Mouse (Mus musculus) urinary bladder, adult 18-20 months (tissue): Measurements from ENCODE around the gene Hgfac.
A peak's percentile ranks its signal among the peaks of the same experiment; 100 is the strongest.

Source experiments
- DNase-seq, 2 experiments: peaks; one replicate each; pipeline ENCODE4 v3.0.0; 2022; ENCODE audit warnings: low spot score in 2 of 2, mixed read lengths in 2 of 2

The Hgfac gene

GRCm38 (mm10) chr5:35041268-35041829 is at the start of gene Hgfac:
TSS of gene Hgfac (plus strand) at chr5:35041509.
- DNase-seq = peak; percentile 58 to 62

GRCm38 (mm10) chr5:34998754-34999153 is 42.6 kb upstream of the Hgfac start:
- peak in 1 of 2 experiments; percentile 46 for DNase-seq

GRCm38 (mm10) chr5:34999281-34999680 is 42.0 kb upstream of the Hgfac start:
- DNase-seq = peak; percentile 54 to 69

- no peak for DNase-seq
Observed at GRCm38 (mm10) chr5:35000323-35000722, 41.0 kb upstream of the Hgfac start.

GRCm38 (mm10) chr5:35001144-35001543 is 40.2 kb upstream of the Hgfac start:
- DNase-seq = no peak

GRCm38 (mm10) chr5:35003611-35004162 is 37.6 kb upstream of the Hgfac start:
- DNase-seq = no peak

- DNase-seq = no peak
Observed at GRCm38 (mm10) chr5:35004769-35005168, 36.5 kb upstream of the Hgfac start.

GRCm38 (mm10) chr5:35005659-35006058 is 35.6 kb upstream of the Hgfac start:
- DNase-seq = no peak

- no peak for DNase-seq
Observed at GRCm38 (mm10) chr5:35006599-35006998, 34.7 kb upstream of the Hgfac start.

- DNase-seq = no peak
Observed at GRCm38 (mm10) chr5:35009163-35009562, 32.1 kb upstream of the Hgfac start.

GRCm38 (mm10) chr5:35010656-35011055 is 30.7 kb upstream of the Hgfac start:
- no peak for DNase-seq

GRCm38 (mm10) chr5:35011156-35011923 is 30.0 kb upstream of the Hgfac start:
- DNase-seq = no peak

- no peak for DNase-seq
Observed at GRCm38 (mm10) chr5:35014036-35014435, 27.3 kb upstream of the Hgfac start.

GRCm38 (mm10) chr5:35019673-35020300 is 21.5 kb upstream of the Hgfac start:
- DNase-seq = no peak

- DNase-seq = no peak
Observed at GRCm38 (mm10) chr5:35020410-35021241, 20.7 kb upstream of the Hgfac start.

- peak; percentile 65 to 71 for DNase-seq
Observed at GRCm38 (mm10) chr5:35024975-35025374, 16.3 kb upstream of the Hgfac start.

- DNase-seq = no peak
Observed at GRCm38 (mm10) chr5:35029303-35029702, 12.0 kb upstream of the Hgfac start.

- DNase-seq = no peak
Observed at GRCm38 (mm10) chr5:35029755-35030154, 11.6 kb upstream of the Hgfac start.

- peak; percentile 67 to 75 for DNase-seq
Observed at GRCm38 (mm10) chr5:35033068-35033467, 8.2 kb upstream of the Hgfac start.

- DNase-seq = no peak
Observed at GRCm38 (mm10) chr5:35033619-35034018, 7.7 kb upstream of the Hgfac start.

- DNase-seq = no peak
Observed at GRCm38 (mm10) chr5:35035141-35035540, 6.2 kb upstream of the Hgfac start.

- DNase-seq = no peak
Observed at GRCm38 (mm10) chr5:35035795-35036194, 5.5 kb upstream of the Hgfac start.
